Mouse (Mus musculus): Measurements from ENCODE around the gene Ccdc183. TPM values are rescaled to one million over a fixed set of nuclear protein-coding genes. Genes with fewer than 3 reads are reported as not detected.

Gene Ccdc183
- polyA plus RNA-seq (2015; fragmentation: Nextera tagmentation; extraction: Ambion mirVana) = 0.09 and 0.14 TPM in 2 replicates

DNA sequence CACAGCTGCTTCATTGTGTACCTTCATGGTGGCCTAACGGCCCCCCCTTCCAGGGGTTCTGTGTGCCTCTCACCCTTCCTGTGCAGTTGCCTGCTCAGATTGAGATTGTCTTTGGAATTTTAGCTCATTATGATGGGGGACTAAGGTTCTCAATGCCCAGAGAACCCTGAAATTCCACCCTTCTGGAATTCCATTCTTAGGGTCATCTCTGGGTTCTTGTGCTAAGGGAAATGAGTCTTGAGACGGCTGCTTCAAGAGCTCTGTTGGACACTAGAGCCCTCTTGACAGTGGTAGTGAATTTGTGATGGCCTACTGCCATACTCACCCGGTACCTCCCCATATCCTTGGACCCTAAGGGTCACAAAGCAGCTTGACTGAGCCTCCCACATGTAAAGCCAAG lies at the start of gene Ccdc183:
Ccdc183 (minus strand) TSS at position 101 of the 400 bp plus-strand sequence.
- Histone ChIP-seq H3K27me3 (peaks cover 75% of the 10 kb centered on the region), H3K4me1 (replicated peaks) (peaks cover 22% of the 10 kb centered on the region), H3K27ac (no peak within 1 kb of the TSS), H3K9me3 (replicated peaks) (no peaks in the 10 kb centered on the region), H3K9ac (no peak within 1 kb of the TSS), H3K4me2 (0 out of 2 replicates have a peak within 1 kb of the TSS, but pooled peaks have one; percentile 21), H3K36me3 (no peaks in the 10 kb centered on the region), H3K4me3 (replicated peaks) (no peak within 1 kb of the TSS)
- 49% methylated on average over 3 of the region's 3 CpGs for WGBS (ENCODE audit: insufficient replicate concordance)
- DNase-seq (no peak), ATAC-seq (ENCODE audit: low read depth) (no peak)

DNA sequence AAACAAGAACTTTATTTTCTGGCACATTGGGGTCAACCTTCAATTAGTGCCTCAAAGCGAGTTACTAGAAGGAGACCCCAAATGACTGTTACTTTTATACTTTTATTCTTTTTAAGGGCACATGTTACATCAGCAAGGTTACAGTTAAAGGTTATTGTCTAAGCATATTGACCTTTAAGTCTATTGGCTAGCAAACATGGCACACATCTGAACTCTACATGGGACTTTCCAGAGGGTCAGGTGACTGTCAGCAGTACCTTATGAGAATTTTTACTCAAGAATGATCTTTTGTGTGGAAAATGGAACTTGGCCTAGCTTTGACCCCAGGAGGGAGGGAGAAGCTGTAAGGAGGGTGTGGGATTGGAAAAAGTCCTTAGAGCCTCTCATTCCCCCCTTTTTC lies 49.0 kb upstream of the Ccdc183 start:
- DNase-seq (no peak), ATAC-seq (ENCODE audit: low read depth) (no peak)
- Histone ChIP-seq H3K27ac (no peak overlapping the region), H3K9me3 (replicated peaks) (no peaks in the 10 kb centered on the region), H3K27me3 (no peaks in the 10 kb centered on the region; the same call in 1 of the 2 replicates), H3K4me1 (replicated peaks) (no peaks in the 10 kb centered on the region), H3K9ac (no peak overlapping the region), H3K4me2 (no peak overlapping the region), H3K36me3 (no peaks in the 10 kb centered on the region), H3K4me3 (replicated peaks) (no peak overlapping the region)
- 35% methylated on average over 1 of the region's 1 CpGs for WGBS (ENCODE audit: insufficient replicate concordance)

DNA sequence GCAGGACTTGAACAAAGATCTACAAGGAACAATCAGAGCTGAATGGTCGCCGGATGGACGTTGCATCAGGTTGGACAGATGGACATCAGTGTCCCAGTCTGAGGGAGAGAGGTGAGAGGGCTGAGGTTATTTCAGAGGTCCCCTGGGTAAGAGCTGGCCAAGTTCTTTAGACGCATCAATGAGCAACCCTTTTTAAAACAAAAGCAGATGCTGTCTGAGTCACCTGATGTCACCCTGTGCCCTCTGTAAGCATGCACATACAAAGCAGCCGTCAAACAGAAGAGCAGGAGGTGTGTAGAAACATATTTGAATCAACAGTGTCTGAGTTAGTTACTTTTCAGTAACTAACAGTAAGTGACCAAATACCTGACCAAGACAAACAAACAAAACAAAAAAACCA lies 46.6 kb upstream of the Ccdc183 start:
- Histone ChIP-seq H3K27me3 (no peaks in the 10 kb centered on the region; the same call in 1 of the 2 replicates), H3K27ac (no peak overlapping the region), H3K4me3 (replicated peaks) (no peak overlapping the region), H3K4me2 (no peak overlapping the region), H3K36me3 (no peaks in the 10 kb centered on the region), H3K9me3 (replicated peaks) (no peaks in the 10 kb centered on the region), H3K4me1 (replicated peaks) (no peaks in the 10 kb centered on the region), H3K9ac (no peak overlapping the region)
- 61% methylated on average over 5 of the region's 5 CpGs for WGBS (ENCODE audit: insufficient replicate concordance)
- no peak for ATAC-seq (ENCODE audit: low read depth)
- DNase-seq = no peak

DNA sequence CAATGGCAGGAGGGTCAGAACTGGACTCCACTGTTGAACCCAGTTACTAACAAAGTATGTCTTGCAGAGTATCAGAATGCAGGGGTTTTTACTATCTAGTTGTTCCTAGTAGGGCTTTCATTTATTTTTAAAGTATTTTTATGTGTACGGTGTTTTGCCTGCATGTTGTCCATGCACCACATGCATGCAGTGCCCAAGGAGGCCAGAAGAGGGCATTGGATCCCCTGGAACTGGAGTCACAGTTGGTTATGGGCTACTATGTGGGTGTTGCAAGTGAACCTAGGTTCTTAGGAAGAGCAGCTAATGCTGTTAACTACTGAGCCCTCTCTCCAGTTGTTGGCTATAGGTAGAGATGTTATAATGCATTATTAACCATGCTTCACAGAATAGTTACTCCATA lies 46.0 kb upstream of the Ccdc183 start:
- H3K4me2 ChIP-seq = no peak overlapping the region
- no peak overlapping the region for H3K27ac ChIP-seq
- H3K9ac ChIP-seq = no peak overlapping the region
- H3K4me1 ChIP-seq (replicated peaks) = no peaks in the 10 kb centered on the region
- no peaks in the 10 kb centered on the region for H3K36me3 ChIP-seq
- no peak overlapping the region for H3K4me3 ChIP-seq (replicated peaks)
- no peaks in the 10 kb centered on the region for H3K9me3 ChIP-seq (replicated peaks)
- WGBS (ENCODE audit: insufficient replicate concordance) = 55% methylated on average over 1 of the region's 1 CpGs
- DNase-seq (peak; percentile 22), ATAC-seq (ENCODE audit: low read depth) (no peak)
- H3K27me3 ChIP-seq = no peaks in the 10 kb centered on the region; the same call in 1 of the 2 replicates

DNA sequence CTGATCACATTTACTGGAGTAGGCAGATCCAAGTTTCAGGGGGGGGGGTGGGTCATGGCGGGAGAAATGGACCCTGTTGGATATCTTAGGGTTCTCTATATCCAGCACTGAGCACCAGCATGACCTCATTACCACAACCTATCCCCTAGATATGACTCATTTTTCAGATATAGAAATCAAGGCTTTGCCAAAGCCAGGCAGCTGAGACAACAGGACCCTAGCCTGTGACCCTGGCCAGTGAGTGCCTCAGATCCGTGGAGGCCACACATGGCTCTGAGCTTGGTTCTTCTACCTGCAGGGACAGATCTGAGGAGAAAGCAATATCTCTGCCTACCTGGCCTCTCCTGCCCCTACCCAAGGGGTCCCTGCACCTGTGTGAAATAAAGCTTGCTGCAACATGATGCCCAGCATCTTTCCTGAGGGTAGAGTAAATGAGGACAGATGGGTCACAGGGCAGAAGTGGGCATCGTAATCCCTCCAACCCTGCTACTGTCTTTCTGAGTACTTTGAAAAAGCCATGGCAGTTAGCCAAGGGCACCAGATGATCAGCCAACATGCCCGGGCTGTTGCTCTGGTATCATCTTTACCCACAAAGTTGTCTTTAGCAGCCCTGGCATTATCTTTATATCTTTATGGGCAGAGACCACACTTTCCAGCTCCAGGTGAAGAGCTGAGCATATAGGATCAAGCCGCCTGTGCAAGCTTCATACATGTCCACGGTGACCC lies 43.9 kb upstream of the Ccdc183 start:
- H3K9ac ChIP-seq = no peak overlapping the region
- no peak for ATAC-seq (ENCODE audit: low read depth)
- no peaks in the 10 kb centered on the region for H3K9me3 ChIP-seq (replicated peaks)
- no peak overlapping the region for H3K4me3 ChIP-seq (replicated peaks)
- H3K4me2 ChIP-seq = no peak overlapping the region
- H3K4me1 ChIP-seq (replicated peaks) = no peaks in the 10 kb centered on the region
- no peak for DNase-seq
- no peak overlapping the region for H3K27ac ChIP-seq
- no peaks in the 10 kb centered on the region for H3K36me3 ChIP-seq
- no peaks in the 10 kb centered on the region; the same call in 1 of the 2 replicates for H3K27me3 ChIP-seq
- WGBS (ENCODE audit: insufficient replicate concordance) = 63% methylated on average over 6 of the region's 6 CpGs

DNA sequence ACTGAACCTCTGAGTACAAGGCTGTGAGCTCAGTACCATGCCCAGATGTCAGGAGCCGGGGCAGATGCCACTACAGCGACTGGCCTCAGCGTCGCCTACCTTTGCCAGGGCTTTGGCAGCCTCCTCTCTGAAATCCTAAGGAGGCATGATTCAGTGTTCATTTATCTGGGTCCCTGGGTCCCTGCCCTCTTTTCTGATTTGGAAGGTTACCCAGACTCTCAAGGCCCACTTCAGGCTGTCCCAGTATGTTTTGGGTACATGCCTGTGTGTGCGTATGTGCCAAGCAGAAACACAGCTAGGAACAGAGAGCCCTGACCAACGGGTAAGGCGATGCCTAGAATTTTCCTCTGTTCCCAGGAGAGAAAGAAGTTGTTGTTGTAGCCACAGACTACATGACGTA lies 42.8 kb upstream of the Ccdc183 start:
- no peaks in the 10 kb centered on the region for H3K4me1 ChIP-seq (replicated peaks)
- H3K36me3 ChIP-seq = no peaks in the 10 kb centered on the region
- no peak overlapping the region for H3K9ac ChIP-seq
- whole genome bisulfite sequencing (ENCODE audit: insufficient replicate concordance) = 75% methylated on average over 8 of the region's 8 CpGs
- no peaks in the 10 kb centered on the region; the same call in 1 of the 2 replicates for H3K27me3 ChIP-seq
- ATAC-seq (ENCODE audit: low read depth) (no peak), DNase-seq (no peak)
- H3K27ac ChIP-seq = no peak overlapping the region
- no peak overlapping the region for H3K4me3 ChIP-seq (replicated peaks)
- no peaks in the 10 kb centered on the region for H3K9me3 ChIP-seq (replicated peaks)
- no peak overlapping the region for H3K4me2 ChIP-seq

DNA sequence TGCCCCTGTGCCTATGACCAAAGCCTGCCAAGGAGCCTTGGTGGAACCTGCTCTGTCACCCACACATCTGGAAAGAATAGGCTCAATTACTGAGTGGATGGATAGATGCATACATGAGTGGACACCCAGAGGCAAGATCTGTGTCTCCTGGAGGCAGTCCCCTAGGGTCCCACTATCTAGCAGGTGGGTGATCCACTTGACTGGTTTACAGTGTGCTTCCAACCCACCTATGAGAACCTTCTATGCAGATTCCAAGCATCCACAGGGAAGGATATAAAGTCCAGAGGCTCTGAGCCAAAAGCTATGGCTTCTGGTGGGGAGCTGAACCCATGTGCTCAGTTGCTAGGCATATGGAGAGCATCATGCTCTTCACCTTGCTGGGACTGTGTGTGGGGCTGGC lies 40.2 kb upstream of the Ccdc183 start, which contains the start of gene Lcn5:
Lcn5 (plus strand) TSS at position 301 of the 400 bp plus-strand sequence.
- ATAC-seq (ENCODE audit: low read depth) (no peak), DNase-seq (no peak)
- no peaks in the 10 kb centered on the region for H3K36me3 ChIP-seq
- no peaks in the 10 kb centered on the region for H3K27me3 ChIP-seq
- no peak within 1 kb of the TSS for H3K27ac ChIP-seq
- H3K4me3 ChIP-seq (replicated peaks) = no peak within 1 kb of the TSS
- H3K4me1 ChIP-seq (replicated peaks) = no peaks in the 10 kb centered on the region
- H3K9ac ChIP-seq = no peak within 1 kb of the TSS
- no peaks in the 10 kb centered on the region for H3K9me3 ChIP-seq (replicated peaks)
- no peak within 1 kb of the TSS for H3K4me2 ChIP-seq

DNA sequence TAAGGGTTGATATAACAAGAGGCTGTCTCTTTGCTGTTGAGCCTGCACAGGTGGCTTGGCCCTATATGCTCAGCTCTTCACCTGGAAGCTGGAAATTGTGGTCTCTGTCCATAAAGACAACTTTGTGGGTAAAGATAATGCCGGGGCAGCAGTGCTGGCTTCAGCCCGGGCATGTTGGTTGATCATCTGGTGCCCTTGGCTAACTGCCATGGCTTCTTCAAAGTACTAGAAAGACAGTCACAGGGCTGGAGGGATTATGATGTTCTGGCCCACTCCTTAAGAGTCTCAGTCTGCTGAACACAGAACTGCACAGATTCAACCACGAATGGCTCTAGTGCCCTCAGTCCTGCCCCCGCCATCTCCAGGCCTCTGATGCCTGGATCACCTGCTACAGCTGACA lies 39.8 kb upstream of the Ccdc183 start:
- H3K9ac ChIP-seq = no peak overlapping the region
- 63% methylated on average over 4 of the region's 4 CpGs for WGBS (ENCODE audit: insufficient replicate concordance)
- H3K4me1 ChIP-seq (replicated peaks) = no peaks in the 10 kb centered on the region
- no peak overlapping the region for H3K4me3 ChIP-seq (replicated peaks)
- no peak for DNase-seq
- no peaks in the 10 kb centered on the region for H3K36me3 ChIP-seq
- H3K9me3 ChIP-seq (replicated peaks) = no peaks in the 10 kb centered on the region
- no peak overlapping the region for H3K4me2 ChIP-seq
- H3K27ac ChIP-seq = no peak overlapping the region
- ATAC-seq (ENCODE audit: low read depth) = no peak
- no peaks in the 10 kb centered on the region for H3K27me3 ChIP-seq

DNA sequence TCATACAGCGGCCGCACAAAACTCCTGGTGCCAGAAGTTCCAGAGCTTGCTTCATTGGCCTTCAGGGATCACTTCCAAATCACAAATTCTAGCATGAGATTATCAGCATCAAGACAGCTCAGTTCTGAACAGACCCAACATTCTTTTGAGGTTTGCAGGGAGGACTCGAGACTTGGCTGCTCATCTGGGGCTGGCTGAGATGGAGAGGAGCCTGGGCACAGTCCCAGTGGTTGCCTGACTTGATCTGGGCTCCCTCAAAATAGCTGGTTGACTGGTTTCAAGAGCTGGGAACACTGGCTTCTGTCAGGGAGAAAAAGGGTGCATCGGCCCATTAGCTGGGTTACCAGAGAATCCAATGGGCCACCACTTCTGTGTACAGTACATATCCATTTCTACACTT lies 39.2 kb upstream of the Ccdc183 start:
- H3K27ac ChIP-seq = no peak overlapping the region
- H3K4me2 ChIP-seq = no peak overlapping the region
- 64% methylated on average over 4 of the region's 4 CpGs for WGBS (ENCODE audit: insufficient replicate concordance)
- H3K27me3 ChIP-seq = no peaks in the 10 kb centered on the region
- H3K36me3 ChIP-seq = no peaks in the 10 kb centered on the region
- H3K9ac ChIP-seq = no peak overlapping the region
- no peaks in the 10 kb centered on the region for H3K9me3 ChIP-seq (replicated peaks)
- ATAC-seq (ENCODE audit: low read depth) = no peak
- DNase-seq = no peak
- no peak overlapping the region for H3K4me3 ChIP-seq (replicated peaks)
- no peaks in the 10 kb centered on the region for H3K4me1 ChIP-seq (replicated peaks)

DNA sequence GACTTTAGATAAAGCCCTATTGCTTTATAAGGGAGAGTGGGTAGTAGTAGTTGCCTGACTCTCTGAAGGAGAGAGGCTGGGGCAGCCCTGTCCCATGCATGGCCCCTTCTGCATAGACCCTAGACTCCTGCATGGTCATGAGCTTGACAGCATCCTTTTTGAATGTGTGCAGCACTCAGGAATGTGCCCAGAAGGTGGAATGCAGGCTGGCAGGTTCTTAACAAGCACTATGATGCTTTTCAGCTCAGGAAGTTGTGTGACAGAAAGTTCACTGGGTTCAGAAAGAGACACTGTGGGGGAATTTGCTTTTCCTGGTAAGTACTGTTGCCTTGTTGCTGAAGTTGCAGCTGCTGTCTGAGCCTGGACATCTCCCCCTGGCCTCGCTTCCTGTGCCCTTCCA lies 37.0 kb upstream of the Ccdc183 start:
- no peaks in the 10 kb centered on the region for H3K9me3 ChIP-seq (replicated peaks)
- ATAC-seq (ENCODE audit: low read depth) = no peak

DNA sequence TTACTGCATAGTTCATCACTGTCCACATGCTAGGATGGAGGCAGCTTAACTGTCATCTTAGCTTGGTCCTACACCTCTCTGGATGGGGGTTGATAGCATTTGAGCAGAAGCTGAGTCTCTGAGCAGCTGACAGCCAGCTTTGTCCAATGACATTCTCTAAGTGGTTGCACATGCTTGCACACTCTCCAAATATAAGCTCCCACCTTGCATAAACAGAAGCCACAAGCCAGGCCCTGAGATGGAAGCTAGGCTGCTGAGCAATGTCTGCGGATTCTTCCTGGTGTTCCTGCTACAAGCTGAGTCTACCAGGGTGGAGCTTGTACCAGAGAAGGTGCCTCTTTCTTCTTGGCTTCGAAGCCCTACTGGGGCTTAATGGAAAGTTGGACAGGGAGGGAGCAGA lies 35.4 kb upstream of the Ccdc183 start, which contains the start of gene Lcn8:
Lcn8 (plus strand) TSS at position 219 of the 400 bp plus-strand sequence.
- Histone ChIP-seq H3K27me3 (no peaks in the 10 kb centered on the region), H3K36me3 (no peaks in the 10 kb centered on the region), H3K9ac (no peak within 1 kb of the TSS), H3K4me3 (replicated peaks) (no peak within 1 kb of the TSS), H3K27ac (no peak within 1 kb of the TSS), H3K4me1 (replicated peaks) (no peaks in the 10 kb centered on the region), H3K9me3 (replicated peaks) (no peaks in the 10 kb centered on the region), H3K4me2 (no peak within 1 kb of the TSS)
- DNase-seq = no peak
- 29% methylated on average over 2 of the region's 2 CpGs for WGBS (ENCODE audit: insufficient replicate concordance)
- no peak for ATAC-seq (ENCODE audit: low read depth)

More for the DNA sequence above, 37.0 kb upstream of the Ccdc183 start:
- Histone ChIP-seq H3K4me1 (replicated peaks) (no peaks in the 10 kb centered on the region), H3K9ac (no peak overlapping the region), H3K36me3 (no peaks in the 10 kb centered on the region), H3K27ac (no peak overlapping the region), H3K27me3 (no peaks in the 10 kb centered on the region), H3K4me2 (no peak overlapping the region), H3K4me3 (replicated peaks) (no peak overlapping the region)
- no peak for DNase-seq
- WGBS (ENCODE audit: insufficient replicate concordance) = 24% methylated on average over 1 of the region's 1 CpGs

DNA sequence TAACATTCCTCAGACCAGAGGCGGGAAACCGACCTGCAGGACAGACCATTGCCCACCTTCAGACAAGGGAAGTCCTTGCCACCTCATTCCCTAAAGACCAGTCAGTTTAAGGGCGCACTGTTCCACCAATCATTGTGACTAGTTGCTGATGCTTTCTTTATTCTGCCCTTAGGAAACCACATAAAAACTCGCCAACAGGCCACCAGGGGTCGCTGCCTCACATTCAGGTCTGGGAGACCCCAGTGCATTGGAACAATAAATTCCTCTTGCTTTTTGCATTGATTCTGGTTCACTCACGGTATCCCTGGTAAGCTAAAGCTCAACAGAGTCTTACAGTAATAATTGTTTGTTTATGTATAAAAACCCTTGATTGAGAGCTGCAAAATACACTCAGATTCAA lies 22.4 kb upstream of the Ccdc183 start:
- H3K27ac ChIP-seq = no peak overlapping the region
- H3K4me2 ChIP-seq = no peak overlapping the region
- no peaks in the 10 kb centered on the region for H3K4me1 ChIP-seq (replicated peaks)
- no peaks in the 10 kb centered on the region for H3K36me3 ChIP-seq
- no peak overlapping the region for H3K9ac ChIP-seq
- ATAC-seq (ENCODE audit: low read depth) = no peak
- H3K4me3 ChIP-seq (replicated peaks) = no peak overlapping the region
- DNase-seq = no peak
- H3K27me3 ChIP-seq = no peaks in the 10 kb centered on the region
- no peaks in the 10 kb centered on the region for H3K9me3 ChIP-seq (replicated peaks)
- WGBS (ENCODE audit: insufficient replicate concordance) = 10% methylated on average over 6 of the region's 6 CpGs
